Mouse (Mus musculus) adrenal gland, postnatal 10 days (tissue): ENCODE measurements at regions not wholly inside any gene's neighbourhood (a gene's known extent, or its start where the extent isn't known, plus 50 kb on each side); places are given as distances from the start of the nearest gene placed in this dataset.
A peak's percentile ranks its signal among the peaks of the same experiment; 100 is the strongest.

Source experiments
- DNase-seq: peaks from one replicate; pipeline ENCODE4 v3.0.0; 2021; ENCODE audit warnings: mixed read lengths

- DNase-seq: peak; percentile 59
Measured at GRCm38 (mm10) chr12:79966621-79967490, 146.0 kb downstream of the Zfp36l1 start.

- no peak for DNase-seq
Measured at GRCm38 (mm10) chr12:79966289-79966615, 146.6 kb downstream of the Zfp36l1 start.

DNA sequence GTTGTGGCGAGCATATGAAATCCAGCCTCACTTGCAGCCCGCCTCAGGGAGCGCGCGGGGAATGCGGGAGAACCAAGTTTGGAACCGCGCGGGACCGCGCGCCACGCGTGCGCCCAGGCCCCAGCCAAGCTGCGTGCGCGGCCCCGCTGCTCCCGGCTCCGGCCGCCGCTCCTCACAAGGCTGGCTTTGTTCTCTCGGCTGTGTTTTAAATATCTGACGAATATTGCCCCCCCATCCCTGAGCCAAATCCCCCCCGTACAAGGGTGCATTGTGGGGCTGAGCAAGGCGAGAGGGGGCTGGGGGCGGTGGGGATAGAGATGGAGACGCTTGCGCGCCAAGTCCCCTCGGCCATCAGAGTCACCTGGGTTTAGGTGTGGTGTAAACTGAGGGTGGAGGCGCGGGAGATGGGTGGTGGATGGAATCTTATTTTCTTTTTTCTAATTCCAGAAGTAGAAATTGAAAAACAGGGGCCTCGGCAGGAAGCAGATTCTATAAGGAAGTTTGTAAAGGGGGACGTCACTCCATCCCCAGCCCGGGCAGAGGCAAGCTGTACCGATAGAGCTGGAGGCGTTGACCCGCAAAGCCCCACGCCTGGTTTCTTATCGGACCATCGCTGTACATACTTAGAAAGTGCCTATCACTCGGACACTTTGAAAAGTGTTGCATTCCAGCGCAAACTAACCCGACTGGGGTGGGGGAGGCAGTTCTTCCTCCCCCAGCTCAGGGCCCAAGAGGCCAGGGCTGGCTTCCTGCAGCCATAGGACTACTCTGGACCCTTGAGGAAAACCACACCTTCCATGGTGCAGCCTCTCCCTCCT, 147.1 kb downstream of the Zfp36l1 start:
- DNase-seq: peak; percentile 64

GRCm38 (mm10) chr12:79963443-79964025, 149.3 kb downstream of the Zfp36l1 start:
- peak; percentile 74 for DNase-seq

- DNase-seq: no peak
Measured at GRCm38 (mm10) chr12:79962649-79963236, 150.1 kb downstream of the Zfp36l1 start.

DNA sequence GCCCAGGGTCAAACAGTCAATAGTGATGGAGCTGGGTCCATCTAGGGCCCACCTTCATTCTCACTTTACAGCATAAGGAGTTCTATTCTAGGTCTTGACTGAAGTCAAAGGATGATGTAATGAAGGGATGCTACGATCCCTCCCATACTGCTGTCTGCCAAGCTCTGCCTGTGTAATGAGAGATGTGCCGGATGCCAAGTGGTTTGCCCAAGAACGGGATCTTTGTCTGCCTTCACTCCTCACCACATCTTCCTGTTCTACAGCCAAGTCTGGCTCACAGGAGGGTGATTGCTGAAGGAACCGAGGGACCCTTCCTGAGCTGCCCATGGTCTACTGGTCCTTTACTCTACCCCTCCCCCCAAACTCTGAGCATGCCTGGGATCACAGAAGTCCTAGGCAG, 150.9 kb downstream of the Zfp36l1 start:
- DNase-seq: no peak

- DNase-seq: no peak
Measured at GRCm38 (mm10) chr12:79961076-79961475, 151.7 kb downstream of the Zfp36l1 start.

- no peak for DNase-seq
Measured at GRCm38 (mm10) chr12:79960446-79960845, 152.4 kb downstream of the Zfp36l1 start.

DNA sequence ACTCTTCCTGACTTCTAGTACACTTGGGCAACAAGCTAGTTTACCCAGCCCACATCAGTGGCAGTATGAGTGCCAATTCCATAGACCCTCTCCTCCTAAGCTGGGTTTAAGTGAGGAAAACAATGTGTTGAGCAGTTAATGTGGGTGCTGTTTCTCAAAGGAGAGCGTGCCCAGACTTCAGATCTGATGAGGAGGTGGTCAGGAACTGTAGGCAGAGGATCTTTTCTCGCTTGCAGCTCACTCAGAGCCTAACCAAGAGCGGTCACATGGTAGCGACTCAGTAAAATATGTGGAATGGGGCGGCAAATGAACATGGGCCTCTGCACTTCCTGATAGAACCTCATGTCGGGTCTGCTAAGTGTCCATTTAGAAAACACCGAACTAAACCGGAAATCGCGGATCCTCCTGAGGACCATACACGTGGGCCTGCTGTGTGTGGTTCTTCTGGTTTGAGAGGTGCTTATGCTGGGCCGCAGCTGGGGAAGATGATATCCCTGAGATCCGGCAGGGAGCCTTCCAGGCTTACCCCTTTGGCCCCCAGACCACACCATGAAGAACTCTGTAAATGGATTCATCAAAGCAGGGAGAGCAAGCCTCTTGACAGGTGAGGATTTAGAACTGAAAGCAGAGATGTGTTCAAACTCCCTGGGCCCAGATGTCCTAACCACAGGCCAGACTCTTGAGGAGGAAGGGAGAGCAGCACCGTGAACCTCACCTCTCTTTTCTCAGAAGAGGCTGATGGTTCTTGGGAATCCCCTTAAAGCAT, 153.1 kb downstream of the Zfp36l1 start:
- DNase-seq: no peak

DNA sequence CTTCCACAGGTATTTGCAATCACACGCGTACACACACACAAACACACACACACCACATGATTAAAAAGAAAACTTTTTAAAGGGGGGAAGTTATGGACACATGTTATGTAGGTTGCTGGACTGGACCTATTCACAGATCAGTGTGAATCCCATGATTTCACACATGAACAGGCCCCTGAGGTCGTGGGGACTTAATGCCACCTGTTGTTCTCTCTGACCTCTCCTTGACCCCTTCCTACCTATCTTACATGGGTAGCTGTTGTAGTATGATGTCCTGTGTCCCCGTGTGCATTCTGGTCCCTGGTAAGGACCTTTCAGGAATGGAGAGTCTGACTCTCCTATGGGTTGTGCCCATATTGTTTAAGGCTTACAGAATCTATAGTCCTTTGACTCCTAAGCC, 155.6 kb downstream of the Zfp36l1 start:
- no peak for DNase-seq

DNA sequence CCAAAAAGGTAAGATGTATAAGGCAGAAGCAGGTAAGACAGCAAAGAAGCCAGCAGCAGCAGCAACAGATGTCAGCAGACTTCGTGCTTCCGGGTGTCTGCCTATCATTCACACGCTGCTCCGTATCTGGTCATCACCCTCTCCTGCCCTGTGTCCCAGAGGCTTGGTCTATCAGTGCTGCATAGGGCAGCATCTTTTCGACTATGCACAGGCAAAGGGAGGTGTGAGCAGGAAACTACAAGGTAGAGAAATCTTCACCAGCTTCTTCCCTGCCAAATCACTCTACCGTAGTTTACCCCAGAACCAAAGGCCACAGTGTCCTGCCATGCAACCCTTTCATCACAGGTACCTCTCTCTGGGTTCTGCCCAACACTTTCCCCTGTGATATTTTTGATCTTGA, 156.5 kb downstream of the Zfp36l1 start:
- DNase-seq: no peak

DNA sequence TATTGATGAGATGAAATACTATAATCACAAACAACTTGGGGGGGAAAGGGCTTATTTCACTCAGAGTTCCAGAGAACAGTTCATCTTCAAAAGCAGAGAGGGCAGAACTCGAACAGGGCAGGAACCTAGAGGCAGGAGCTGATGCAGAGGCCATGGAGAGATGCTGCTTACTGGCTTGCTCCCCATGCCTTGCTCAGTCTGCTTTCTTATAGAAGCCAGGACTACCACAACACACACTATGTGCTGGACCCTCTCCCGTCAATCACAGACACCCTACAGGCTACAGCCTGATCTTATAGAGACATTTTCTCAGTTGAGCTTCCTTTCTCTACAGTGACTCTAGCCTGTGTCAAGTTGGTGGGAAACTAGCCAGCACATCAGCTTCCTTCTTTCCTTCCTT, 157.3 kb downstream of the Zfp36l1 start:
- no peak for DNase-seq

- DNase-seq: no peak
Measured at GRCm38 (mm10) chr12:79950579-79951112, 162.2 kb downstream of the Zfp36l1 start.

GRCm38 (mm10) chr12:79949101-79949824, 163.6 kb downstream of the Zfp36l1 start:
- DNase-seq: peak; percentile 65

DNA sequence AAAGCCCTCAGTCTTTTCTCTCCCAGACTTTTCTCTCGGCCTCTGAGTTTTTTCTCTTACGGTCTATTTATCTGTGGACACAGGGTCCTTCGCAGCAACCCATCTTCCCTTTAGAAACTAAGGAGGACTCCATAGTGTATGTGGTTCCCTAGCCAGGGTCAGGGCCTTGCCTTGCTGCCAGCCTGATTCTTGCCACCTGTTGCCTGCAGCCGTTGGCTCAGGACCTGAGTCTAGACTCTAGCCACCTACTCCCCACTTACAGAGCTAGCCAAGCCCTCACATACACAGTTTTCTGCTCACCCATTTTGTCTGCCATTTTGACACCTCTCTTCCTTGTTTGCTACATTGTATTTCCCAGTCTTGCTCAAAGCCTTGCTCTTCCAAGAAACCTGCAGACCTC, 165.2 kb downstream of the Zfp36l1 start:
- DNase-seq: no peak

DNA sequence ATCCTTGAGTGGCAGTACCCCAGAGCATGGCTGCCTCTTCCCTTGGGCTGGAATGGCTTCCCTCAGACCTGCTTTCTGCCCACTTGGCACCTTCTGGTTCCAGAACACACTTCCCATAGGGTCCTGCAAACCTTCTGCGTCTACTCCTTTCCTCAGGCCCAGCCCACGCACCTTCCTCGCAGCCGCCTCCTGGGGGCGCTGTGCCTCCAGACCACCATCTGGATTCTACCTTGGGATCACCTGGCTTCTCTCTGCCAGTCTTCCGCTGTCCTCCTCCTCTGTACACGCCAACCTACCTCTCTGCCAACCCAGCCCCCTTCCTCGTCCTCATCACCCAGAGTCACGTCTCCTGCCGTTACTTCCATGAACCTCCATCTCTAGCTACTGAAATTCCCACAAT, 166.0 kb downstream of the Zfp36l1 start:
- no peak for DNase-seq

DNA sequence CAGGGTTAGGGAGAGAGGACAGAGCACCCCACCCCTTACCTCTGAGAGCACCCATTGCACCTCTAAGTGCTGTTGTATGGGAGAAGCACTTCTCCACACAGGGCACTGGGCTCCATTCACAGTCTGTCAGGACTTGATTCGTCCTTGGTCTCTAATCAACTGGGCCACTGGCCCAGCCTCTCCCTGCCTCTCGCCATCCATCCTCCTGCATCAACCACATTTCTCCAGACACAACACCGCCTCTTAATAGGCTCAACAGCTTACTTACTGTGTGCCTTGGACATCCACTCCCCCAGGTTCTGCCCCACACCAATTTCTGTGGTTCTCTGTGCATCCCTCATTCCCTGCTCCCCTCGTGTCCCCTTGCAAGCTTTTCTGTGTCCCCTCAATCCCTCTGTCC, 166.9 kb downstream of the Zfp36l1 start:
- DNase-seq: no peak

- peak; percentile 70 for DNase-seq
Measured at GRCm38 (mm10) chr12:79944714-79945493, 167.9 kb downstream of the Zfp36l1 start.

DNA sequence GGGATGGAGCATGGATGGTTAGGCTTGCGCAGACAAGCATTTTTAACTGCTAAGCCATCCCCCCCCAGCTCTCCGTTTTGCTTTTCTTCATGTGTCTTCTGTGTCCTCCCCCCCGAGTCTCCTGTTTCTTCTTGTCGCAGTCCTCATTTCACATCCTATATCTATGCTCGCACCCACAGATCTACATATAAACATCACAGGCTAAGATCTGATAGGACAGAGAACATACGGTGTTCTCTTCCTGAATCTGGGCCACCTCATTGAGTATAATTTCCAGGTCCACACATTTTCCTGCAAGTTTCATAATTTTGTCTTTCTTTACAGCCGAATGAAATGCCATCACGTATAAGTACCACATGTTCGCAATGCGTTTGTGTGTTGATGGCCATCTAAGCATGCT, 168.7 kb downstream of the Zfp36l1 start:
- DNase-seq: no peak

- DNase-seq: no peak
Measured at GRCm38 (mm10) chr12:79942563-79943131, 170.2 kb downstream of the Zfp36l1 start.
